Mouse (Mus musculus) liver, embryonic 12.5 days (tissue): ENCODE results near the gene Galr3. TPM values are rescaled to one million over a fixed set of nuclear protein-coding genes. Genes with fewer than 3 reads are reported as not detected.
"Not testable (repeated sequence)": the region's sequence is repeated elsewhere in the genome, so short reads cannot be mapped to it uniquely, and the experiment has no call there.

Source experiments
- ATAC-seq: fragments of 200-750 bp; cut with Nextera tagmentation; 2 replicates; pipeline ENCODE4 v1.8.0; 2017; ENCODE audit warnings: moderate number of reproducible peaks, mild to moderate bottlenecking, moderate library complexity
- H3K27ac ChIP-seq: fragments of 300-500 bp; sonication (generic); 2 replicates; pipeline ENCODE4 v1.5.1; 2016; ENCODE audit warnings: mild to moderate bottlenecking
- H3K27me3 ChIP-seq: fragments of 300-500 bp; sonication (generic); replicated peaks from 2 replicates; pipeline ENCODE4 v1.6.1; 2016; ENCODE audit warnings: mild to moderate bottlenecking, moderate library complexity
- H3K36me3 ChIP-seq: fragments of 300-500 bp; sonication (generic); 2 replicates; pipeline ENCODE4 v1.6.1; 2016; ENCODE audit warnings: mild to moderate bottlenecking, moderate library complexity
- H3K4me1 ChIP-seq: fragments of 300-500 bp; sonication (generic); 2 replicates; pipeline ENCODE4 v1.6.1; 2016
- H3K4me2 ChIP-seq: fragments of 300-500 bp; sonication (generic); 2 replicates; pipeline ENCODE4 v1.6.1; 2016; ENCODE audit warnings: mild to moderate bottlenecking, moderate library complexity
- H3K4me3 ChIP-seq: fragments of 300-500 bp; sonication (generic); 2 replicates; pipeline ENCODE4 v1.5.1; 2016; ENCODE audit warnings: mild to moderate bottlenecking, moderate library complexity
- H3K9ac ChIP-seq: fragments of 300-500 bp; sonication (generic); 2 replicates; pipeline ENCODE4 v1.6.1; 2016; ENCODE audit warnings: mild to moderate bottlenecking, moderate library complexity
- H3K9me3 ChIP-seq: fragments of 300-500 bp; sonication (generic); replicated peaks from 2 replicates; pipeline ENCODE4 v1.6.1; 2016; ENCODE audit warnings: mild to moderate bottlenecking, moderate library complexity
- whole genome bisulfite sequencing: fragments of 180-500 bp; shearing (Covaris S2); methylation state at CpG from one replicate; pipeline ENCODE4 v1.1.7; 2016; ENCODE audit not compliant: insufficient replicate concordance; 5-methylcytosine and 5-hydroxymethylcytosine counted together
- polyA plus RNA-seq: library from polyadenylated mRNA; unstranded; fragments of >200 nt; fragmentation: Nextera tagmentation; extraction: Ambion mirVana; gene quantifications from 2 replicates; pipeline ENCODE4 v1.2.1, GENCODE M21; 2016

The Galr3 gene
- polyA plus RNA-seq, 1 experiment from 2014 or later = 0.41 TPM

DNA sequence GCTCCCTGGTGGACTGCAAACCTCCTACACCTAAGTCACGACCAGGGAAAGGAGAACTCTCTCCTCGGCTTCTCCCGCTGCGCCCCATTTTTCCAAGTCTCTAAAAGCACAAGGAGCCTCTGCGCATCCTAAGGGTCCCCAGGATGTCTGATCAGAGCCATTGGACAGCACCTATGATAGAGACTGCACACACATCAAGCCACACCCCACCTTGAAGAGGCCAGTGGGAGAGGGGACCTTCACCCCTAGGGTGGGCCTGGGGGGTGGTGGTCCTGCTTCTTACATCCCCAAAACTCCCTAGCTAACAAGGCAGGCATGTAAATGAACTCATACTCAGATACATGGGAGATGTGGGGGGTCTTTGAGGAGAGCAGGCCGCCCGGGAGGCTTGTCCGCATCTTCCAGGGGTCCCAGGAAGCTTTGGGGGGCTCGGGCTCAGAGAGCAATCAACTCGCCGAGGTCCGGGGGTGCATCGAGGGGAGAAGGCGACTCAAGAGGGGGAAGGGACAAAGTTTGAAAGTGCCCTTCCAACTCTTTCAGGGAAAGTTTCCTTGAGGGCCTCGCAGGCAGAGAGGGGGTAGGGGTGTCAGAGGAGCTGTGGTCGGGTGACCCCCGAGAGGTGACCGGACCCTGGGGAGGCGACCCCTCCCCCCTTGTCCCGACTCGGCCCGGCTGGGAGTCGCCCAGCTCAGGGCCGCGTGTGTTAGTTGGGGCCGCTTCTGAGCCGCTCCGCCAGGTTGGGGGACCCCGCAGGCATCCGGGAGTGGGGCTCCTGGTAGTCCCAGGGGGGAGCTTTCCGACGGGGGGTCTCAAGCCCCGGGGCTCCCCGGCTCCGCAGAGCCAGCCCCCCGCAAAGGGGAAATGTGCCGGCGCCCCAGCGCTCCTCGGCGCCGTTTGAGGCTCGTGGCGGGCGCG, 14.1 kb upstream of the Galr3 start:
- Histone ChIP-seq H3K9me3 (no peaks in the 10 kb centered on the region), H3K4me1 (peaks cover 66% of the 10 kb centered on the region), H3K4me3 (peak overlapping the region; percentile 65), H3K36me3 (no peaks in the 10 kb centered on the region), H3K27me3 (peaks cover 96% of the 10 kb centered on the region), H3K4me2 (peak overlapping the region; percentile 89), H3K9ac (peak overlapping the region; percentile 91), H3K27ac (peak overlapping the region; percentile 85)
- no peak for ATAC-seq
- 7% methylated on average over 43 of the region's 46 CpGs for WGBS

- Histone ChIP-seq H3K4me3 (peak within 1 kb of the TSS; percentile 65), H3K4me2 (peak within 1 kb of the TSS; percentile 89), H3K27me3 (peaks cover 94% of the 10 kb centered on the region), H3K4me1 (peaks cover 61% of the 10 kb centered on the region), H3K9ac (peak within 1 kb of the TSS; percentile 91), H3K36me3 (no peaks in the 10 kb centered on the region), H3K9me3 (no peaks in the 10 kb centered on the region), H3K27ac (peak within 1 kb of the TSS; percentile 85)
- ATAC-seq = peak; percentile 38
- WGBS = under 1% methylated on average over 58 of the region's 58 CpGs
Observed at GRCm38 (mm10) chr15:79028237-79028738, 13.4 kb upstream of the Galr3 start, which contains the start of gene H1f0. TSS of gene H1f0 (plus strand) at chr15:79028450.

DNA sequence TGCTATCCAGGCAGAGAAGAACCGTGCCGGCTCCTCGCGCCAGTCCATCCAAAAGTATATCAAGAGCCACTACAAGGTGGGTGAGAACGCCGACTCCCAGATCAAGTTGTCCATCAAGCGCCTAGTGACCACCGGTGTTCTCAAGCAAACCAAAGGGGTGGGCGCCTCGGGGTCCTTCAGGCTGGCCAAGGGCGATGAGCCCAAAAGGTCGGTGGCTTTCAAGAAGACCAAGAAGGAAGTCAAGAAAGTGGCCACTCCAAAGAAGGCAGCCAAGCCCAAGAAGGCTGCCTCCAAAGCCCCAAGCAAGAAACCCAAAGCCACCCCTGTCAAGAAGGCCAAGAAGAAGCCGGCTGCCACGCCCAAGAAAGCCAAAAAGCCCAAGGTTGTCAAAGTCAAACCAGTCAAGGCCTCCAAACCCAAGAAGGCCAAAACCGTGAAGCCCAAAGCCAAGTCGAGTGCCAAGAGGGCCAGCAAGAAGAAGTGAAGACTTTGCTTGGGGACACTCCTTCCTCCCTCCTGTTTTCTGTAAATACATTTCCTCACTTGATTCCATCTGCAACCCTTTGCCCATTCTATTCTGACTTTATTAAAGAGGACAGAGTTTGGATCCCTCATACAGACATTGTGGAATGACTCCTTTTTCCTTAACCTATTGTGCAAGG, 12.7 kb upstream of the Galr3 start:
- Histone ChIP-seq H3K9ac (peak overlapping the region; percentile 91), H3K4me3 (peak overlapping the region; percentile 65), H3K36me3 (no peaks in the 10 kb centered on the region), H3K9me3 (no peaks in the 10 kb centered on the region), H3K27ac (peak overlapping the region; percentile 85), H3K4me2 (peak overlapping the region; percentile 89), H3K4me1 (peaks cover 56% of the 10 kb centered on the region), H3K27me3 (peaks cover 92% of the 10 kb centered on the region)
- 23% methylated on average over 16 of the region's 16 CpGs for WGBS
- no peak for ATAC-seq

- no peaks in the 10 kb centered on the region for H3K36me3 ChIP-seq
- H3K27ac ChIP-seq = 0 out of 2 replicates have a peak overlapping the region, but pooled peaks have one; percentile 23
- ATAC-seq = no peak
- peaks cover 93% of the 10 kb centered on the region for H3K27me3 ChIP-seq
- H3K9ac ChIP-seq = peak overlapping the region; percentile 91
- no peaks in the 10 kb centered on the region for H3K9me3 ChIP-seq
- WGBS = 13% methylated on average over 11 of the region's 11 CpGs
- peaks cover 56% of the 10 kb centered on the region for H3K4me1 ChIP-seq
- peak overlapping the region; percentile 65 for H3K4me3 ChIP-seq
- peak overlapping the region; percentile 89 for H3K4me2 ChIP-seq
Observed at GRCm38 (mm10) chr15:79029519-79030241, 12.0 kb upstream of the Galr3 start.

GRCm38 (mm10) chr15:79030551-79031435, 10.9 kb upstream of the Galr3 start:
- peak overlapping the region; percentile 65 for H3K4me3 ChIP-seq
- peaks cover 50% of the 10 kb centered on the region for H3K4me1 ChIP-seq
- H3K4me2 ChIP-seq = peak overlapping the region; percentile 89
- no peak overlapping the region for H3K27ac ChIP-seq
- H3K36me3 ChIP-seq = peaks cover 4% of the 10 kb centered on the region; the same call in 1 of the 2 replicates
- peaks cover 82% of the 10 kb centered on the region for H3K27me3 ChIP-seq
- ATAC-seq = peak; percentile 69
- WGBS = 3% methylated on average over 52 of the region's 52 CpGs
- peak overlapping the region; percentile 91; the same call in 1 of the 2 replicates for H3K9ac ChIP-seq
- H3K9me3 ChIP-seq = no peaks in the 10 kb centered on the region

GRCm38 (mm10) chr15:79031908-79032307, 9.8 kb upstream of the Galr3 start:
- peaks cover 14% of the 10 kb centered on the region for H3K36me3 ChIP-seq
- H3K27ac ChIP-seq, ATAC-seq, H3K9me3 ChIP-seq, H3K4me3 ChIP-seq, H3K9ac ChIP-seq: not testable (repeated sequence)
- H3K27me3 ChIP-seq = peaks cover 79% of the 10 kb centered on the region
- H3K4me2 ChIP-seq = peak overlapping the region; percentile 89; the same call in 1 of the 2 replicates
- WGBS = 80% methylated on average over 5 of the region's 5 CpGs
- peaks cover 45% of the 10 kb centered on the region for H3K4me1 ChIP-seq

DNA sequence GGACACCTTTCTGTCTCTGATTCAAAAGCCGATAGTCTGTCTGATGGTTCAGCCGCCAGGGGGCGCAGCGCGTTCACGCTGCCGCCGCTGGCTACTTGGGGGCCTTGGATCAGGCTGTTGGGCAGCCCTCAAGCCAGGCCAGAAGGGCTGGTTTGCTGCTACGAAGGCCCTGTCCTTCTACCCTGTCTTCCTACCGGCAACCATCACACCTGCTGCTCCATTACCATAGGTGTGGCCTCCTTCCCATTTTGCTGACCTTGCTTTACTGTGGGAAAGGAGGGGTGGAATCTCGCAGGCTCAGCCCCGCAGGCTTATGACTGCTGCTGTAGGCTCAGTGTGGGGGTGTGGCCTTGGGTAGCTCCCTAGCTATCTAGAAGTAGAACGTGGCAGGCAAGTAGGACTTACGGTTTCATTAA, 3.8 kb upstream of the Galr3 start:
- H3K27ac ChIP-seq = peak overlapping the region; percentile 46
- no peaks in the 10 kb centered on the region for H3K9me3 ChIP-seq
- H3K4me1 ChIP-seq = peaks cover 44% of the 10 kb centered on the region
- H3K36me3 ChIP-seq = peaks cover 17% of the 10 kb centered on the region
- H3K4me3 ChIP-seq = peak overlapping the region; percentile 14
- 0 out of 2 replicates have a peak overlapping the region, but pooled peaks have one; percentile 2 for H3K9ac ChIP-seq
- ATAC-seq = peak; percentile 58
- WGBS = 6% methylated on average over 14 of the region's 14 CpGs
- peaks cover 62% of the 10 kb centered on the region for H3K27me3 ChIP-seq
- peak overlapping the region; percentile 62 for H3K4me2 ChIP-seq

- peaks cover 48% of the 10 kb centered on the region for H3K4me1 ChIP-seq
- H3K27ac ChIP-seq = peak overlapping the region; percentile 46
- no peak for ATAC-seq
- WGBS = 58% methylated on average over 10 of the region's 10 CpGs
- H3K4me3 ChIP-seq = no peak overlapping the region
- H3K27me3 ChIP-seq = peaks cover 66% of the 10 kb centered on the region
- H3K36me3 ChIP-seq = peaks cover 17% of the 10 kb centered on the region
- H3K4me2 ChIP-seq = peak overlapping the region; percentile 62
- H3K9ac ChIP-seq = no peak overlapping the region
- no peaks in the 10 kb centered on the region for H3K9me3 ChIP-seq
Observed at GRCm38 (mm10) chr15:79038331-79038730, 3.4 kb upstream of the Galr3 start.

DNA sequence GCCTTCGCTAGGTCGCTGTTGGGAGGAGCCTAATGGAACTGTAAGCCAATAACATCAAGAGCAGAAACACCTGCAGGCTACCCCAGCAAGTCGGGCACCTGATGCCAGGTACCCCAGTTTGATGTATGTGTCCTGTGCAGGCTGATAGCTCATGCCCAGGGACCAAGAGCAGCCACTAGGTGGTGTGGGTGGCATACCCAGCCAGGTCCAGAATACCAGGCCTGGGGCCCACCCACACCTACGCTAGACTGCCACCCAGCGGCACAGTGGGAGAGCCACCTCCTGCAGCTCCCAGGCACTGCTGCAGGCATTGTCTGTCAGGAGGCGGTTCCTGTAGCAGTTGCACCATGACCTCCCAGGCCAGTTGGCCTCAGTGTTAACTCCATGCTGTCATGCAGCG, 2.8 kb upstream of the Galr3 start:
- 14% methylated on average over 7 of the region's 7 CpGs for WGBS
- peaks cover 17% of the 10 kb centered on the region for H3K36me3 ChIP-seq
- no peaks in the 10 kb centered on the region for H3K9me3 ChIP-seq
- H3K27ac ChIP-seq = no peak overlapping the region
- H3K4me1 ChIP-seq = peaks cover 53% of the 10 kb centered on the region
- H3K27me3 ChIP-seq = peaks cover 68% of the 10 kb centered on the region
- peak overlapping the region; percentile 62 for H3K4me2 ChIP-seq
- H3K4me3 ChIP-seq = no peak overlapping the region
- no peak overlapping the region for H3K9ac ChIP-seq
- peak; percentile 74 for ATAC-seq

DNA sequence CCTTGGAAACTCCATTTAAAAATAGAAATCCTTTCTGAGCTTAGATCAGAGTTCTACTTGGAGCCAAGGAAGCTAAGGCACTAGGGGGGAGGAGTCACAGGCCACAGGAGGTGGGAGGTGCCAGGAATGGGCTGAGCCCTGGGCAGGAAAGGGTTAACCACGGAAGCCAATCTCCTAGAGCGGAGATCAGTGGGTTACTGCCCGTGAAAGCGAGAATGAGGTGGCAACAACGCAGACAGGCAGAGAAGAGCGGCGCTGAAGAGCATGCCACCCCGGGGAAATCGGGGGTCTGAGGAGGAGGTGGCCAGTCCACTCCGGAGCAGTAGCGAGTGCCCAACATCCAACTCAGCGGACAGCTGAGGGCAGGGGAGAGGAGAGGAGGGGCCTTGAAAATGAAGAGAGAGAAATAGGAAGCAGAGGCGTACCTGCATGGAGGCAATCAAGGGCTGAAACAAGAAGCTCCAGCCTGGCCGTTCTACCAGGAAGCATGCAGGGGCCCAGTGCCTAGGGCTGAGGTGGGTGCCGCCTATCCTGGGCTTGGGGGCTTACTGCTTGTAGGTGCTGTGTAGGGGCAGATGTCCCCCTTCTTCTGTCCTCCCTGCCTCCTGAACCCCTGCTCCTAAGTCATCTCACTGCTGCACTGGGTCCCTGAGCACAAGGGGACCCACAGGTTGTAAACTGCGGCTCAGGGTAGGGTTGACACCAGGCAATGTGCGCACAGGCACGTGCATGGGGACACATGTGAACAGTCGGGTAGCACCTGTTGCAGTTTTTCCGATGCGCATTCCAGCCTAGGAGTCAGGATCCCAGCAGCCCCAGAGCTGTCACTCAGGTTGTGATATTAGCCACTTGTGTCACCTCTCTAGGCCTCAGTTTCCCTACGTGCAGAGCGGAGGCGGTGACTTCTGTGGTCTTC, 926 bp upstream of the Galr3 start:
- Histone ChIP-seq H3K27me3 (peaks cover 80% of the 10 kb centered on the region), H3K9ac (peak overlapping the region; percentile 36; the same call in 1 of the 2 replicates), H3K4me2 (peak overlapping the region; percentile 64), H3K4me1 (peaks cover 61% of the 10 kb centered on the region), H3K4me3 (peak overlapping the region; percentile 34), H3K27ac (no peak overlapping the region), H3K9me3 (no peaks in the 10 kb centered on the region), H3K36me3 (peaks cover 14% of the 10 kb centered on the region)
- ATAC-seq = no peak
- 13% methylated on average over 24 of the region's 24 CpGs for WGBS
